Mouse (Mus musculus) heart, embryonic 16.5 days (tissue): ENCODE data around the gene Pigg. TPM values are rescaled to one million over a fixed set of nuclear protein-coding genes. Genes with fewer than 3 reads are reported as not detected.

Experiments used
- ATAC-seq: fragments of 200-750 bp; cut with Nextera tagmentation; replicated peaks from 2 replicates; pipeline ENCODE4 v1.8.0; 2017; ENCODE audit warnings: moderate number of reproducible peaks; ENCODE audit not compliant: insufficient read depth, low FRiP score; ENCODE audit errors: extremely low read depth
- H3K27ac ChIP-seq: fragments of 300-500 bp; sonication (generic); 2 replicates; pipeline ENCODE4 v1.5.1; 2014; ENCODE audit warnings: mild to moderate bottlenecking, low read length, control low read depth, moderate library complexity
- H3K27me3 ChIP-seq: fragments of 300-500 bp; sonication (generic); 2 replicates; pipeline ENCODE4 v1.6.1; 2014; ENCODE audit warnings: low read length, mixed read lengths; ENCODE audit not compliant: control insufficient read depth, insufficient read depth
- H3K36me3 ChIP-seq: fragments of 300-500 bp; sonication (generic); 2 replicates; pipeline ENCODE4 v1.6.1; 2014; ENCODE audit not compliant: control insufficient read depth, insufficient read depth
- H3K4me1 ChIP-seq: fragments of 300-500 bp; sonication (generic); 2 replicates; pipeline ENCODE4 v1.6.1; 2014; ENCODE audit warnings: low read length, mixed read lengths; ENCODE audit not compliant: control insufficient read depth, insufficient read depth
- H3K4me2 ChIP-seq: fragments of 300-500 bp; sonication (generic); 2 replicates; pipeline ENCODE4 v1.6.1; 2014; ENCODE audit warnings: low read depth, mild to moderate bottlenecking, control low read depth, low read length
- H3K4me3 ChIP-seq: fragments of 300-500 bp; sonication (generic); 2 replicates; pipeline ENCODE4 v1.5.1; 2014; ENCODE audit warnings: mild to moderate bottlenecking, control low read depth, low read length
- H3K9ac ChIP-seq: fragments of 300-500 bp; sonication (generic); 2 replicates; pipeline ENCODE4 v1.6.1; 2014; ENCODE audit warnings: low read length, control low read depth
- H3K9me3 ChIP-seq: fragments of 300-500 bp; sonication (generic); replicated peaks from 2 replicates; pipeline ENCODE4 v1.6.1; 2016; ENCODE audit warnings: low read length; ENCODE audit not compliant: control insufficient read depth
- WGBS: fragments of 180-500 bp; shearing (Covaris S2); extraction: QIAGEN DNeasy Blood & Tissue Kit; methylation state at CpG from one replicate; pipeline ENCODE4 v1.1.7; 2014; 5-methylcytosine and 5-hydroxymethylcytosine counted together
- polyA plus RNA-seq: library from polyadenylated mRNA; unstranded; fragments of >200 nt; fragmentation: Nextera tagmentation; extraction: Ambion mirVana; gene quantifications from 2 replicates; pipeline ENCODE4 v1.2.1, GENCODE M21; 2015

Gene Pigg
- polyA plus RNA-seq, 1 experiment from 2014 or later, result 6.3 TPM

GRCm38 (mm10) chr5:108347843-108348242, 35.4 kb downstream of the Pigg start:
- ATAC-seq, result no peak
- Histone ChIP-seq H3K4me2 (no peak overlapping the region), H3K9me3 (no peaks in the 10 kb centered on the region), H3K27ac (no peak overlapping the region), H3K4me1 (0 out of 2 replicates have a peak, but pooled peaks cover 2% of the 10 kb centered on the region), H3K36me3 (peaks cover 15% of the 10 kb centered on the region), H3K4me3 (no peak overlapping the region), H3K9ac (no peak overlapping the region), H3K27me3 (no peaks in the 10 kb centered on the region)
- 73% methylated on average over 6 of the region's 6 CpGs for WGBS

- WGBS, result 93% methylated on average over 9 of the region's 9 CpGs
- H3K4me3 ChIP-seq, result no peak overlapping the region
These were observed 37.2 kb downstream of the Pigg start for GRCm38 (mm10) chr5:108349511-108350148.

GRCm38 (mm10) chr5:108354056-108354455, 41.6 kb downstream of the Pigg start:
- Histone ChIP-seq H3K4me2 (no peak overlapping the region), H3K4me3 (no peak overlapping the region), H3K9me3 (no peaks in the 10 kb centered on the region), H3K9ac (no peak overlapping the region), H3K36me3 (peaks cover 7% of the 10 kb centered on the region), H3K27me3 (no peaks in the 10 kb centered on the region), H3K4me1 (no peaks in the 10 kb centered on the region), H3K27ac (no peak overlapping the region)
- WGBS, result 78% methylated on average over 2 of the region's 2 CpGs
- no peak for ATAC-seq

More at GRCm38 (mm10) chr5:108349511-108350148, 37.2 kb downstream of the Pigg start:
- Histone ChIP-seq H3K4me2 (no peak overlapping the region), H3K9me3 (no peaks in the 10 kb centered on the region), H3K4me1 (0 out of 2 replicates have a peak, but pooled peaks cover 2% of the 10 kb centered on the region), H3K27ac (no peak overlapping the region), H3K27me3 (no peaks in the 10 kb centered on the region), H3K36me3 (peaks cover 13% of the 10 kb centered on the region), H3K9ac (no peak overlapping the region)
- no peak for ATAC-seq

- H3K9ac ChIP-seq, result no peak overlapping the region
- no peak overlapping the region for H3K4me3 ChIP-seq
- no peaks in the 10 kb centered on the region for H3K36me3 ChIP-seq
- 88% methylated on average over 1 of the region's 1 CpGs for WGBS
- H3K9me3 ChIP-seq, result no peaks in the 10 kb centered on the region
- no peak overlapping the region for H3K27ac ChIP-seq
- H3K4me1 ChIP-seq, result no peaks in the 10 kb centered on the region
- no peak overlapping the region for H3K4me2 ChIP-seq
- peaks cover 2% of the 10 kb centered on the region; the same call in 1 of the 2 replicates for H3K27me3 ChIP-seq
- no peak for ATAC-seq
These were observed 45.5 kb downstream of the Pigg start for GRCm38 (mm10) chr5:108357862-108358261.

- no peak for ATAC-seq
- Histone ChIP-seq H3K27me3 (peaks cover 17% of the 10 kb centered on the region), H3K4me2 (no peak overlapping the region), H3K4me1 (no peaks in the 10 kb centered on the region), H3K9me3 (no peaks in the 10 kb centered on the region), H3K27ac (no peak overlapping the region), H3K36me3 (no peaks in the 10 kb centered on the region), H3K9ac (no peak overlapping the region), H3K4me3 (no peak overlapping the region)
- 82% methylated on average over 9 of the region's 9 CpGs for WGBS
These were observed 47.1 kb downstream of the Pigg start for GRCm38 (mm10) chr5:108359491-108359890.

GRCm38 (mm10) chr5:108360211-108360610, 47.8 kb downstream of the Pigg start:
- Histone ChIP-seq H3K9ac (no peak overlapping the region), H3K4me1 (no peaks in the 10 kb centered on the region), H3K4me2 (no peak overlapping the region), H3K27me3 (peaks cover 24% of the 10 kb centered on the region), H3K4me3 (no peak overlapping the region), H3K36me3 (no peaks in the 10 kb centered on the region), H3K9me3 (no peaks in the 10 kb centered on the region), H3K27ac (no peak overlapping the region)
- ATAC-seq, result no peak
- WGBS, result 69% methylated on average over 4 of the region's 4 CpGs

- no peak overlapping the region for H3K4me2 ChIP-seq
- no peak overlapping the region for H3K27ac ChIP-seq
- WGBS, result 30% methylated on average over 3 of the region's 3 CpGs
- no peaks in the 10 kb centered on the region for H3K9me3 ChIP-seq
- no peak overlapping the region for H3K4me3 ChIP-seq
- H3K9ac ChIP-seq, result no peak overlapping the region
- H3K27me3 ChIP-seq, result peaks cover 43% of the 10 kb centered on the region
- no peak for ATAC-seq
- H3K4me1 ChIP-seq, result peaks cover 8% of the 10 kb centered on the region
- no peaks in the 10 kb centered on the region for H3K36me3 ChIP-seq
These were observed 49.9 kb downstream of the Pigg start for GRCm38 (mm10) chr5:108362330-108362729.

GRCm38 (mm10) chr5:108366328-108366983, 54.0 kb downstream of the Pigg start:
- peak overlapping the region; percentile 65 for H3K4me3 ChIP-seq
- no peak; the same call in 1 of the 2 replicates for ATAC-seq
- WGBS, result 2% methylated on average over 60 of the region's 60 CpGs

More at GRCm38 (mm10) chr5:108366328-108366983, 54.0 kb downstream of the Pigg start:
- Histone ChIP-seq H3K27me3 (peaks cover 76% of the 10 kb centered on the region), H3K36me3 (no peaks in the 10 kb centered on the region), H3K27ac (no peak overlapping the region), H3K4me1 (peaks cover 21% of the 10 kb centered on the region), H3K9me3 (no peaks in the 10 kb centered on the region), H3K4me2 (peak overlapping the region; percentile 87), H3K9ac (peak overlapping the region; percentile 61)
